Mouse (Mus musculus) spleen, postnatal 36 days (tissue): ENCODE results near the gene Pcmt1.

Experiments used
- DNase-seq, 2 experiments: peaks; one replicate each; pipeline ENCODE4 v3.0.0; 2022; ENCODE audit warnings: low spot score in 2 of 2, mixed read lengths in 1 of 2

Pcmt1 gene

GRCm38 (mm10) chr10:7589592-7590233 is 91.2 kb downstream of the Pcmt1 start, which contains the start of gene Lrp11:
Lrp11 (plus strand) TSS chr10:7589800.
- peak; percentile 88 to 90 for DNase-seq

- no peak for DNase-seq
Measured at GRCm38 (mm10) chr10:7586771-7587170, 94.2 kb downstream of the Pcmt1 start.

- no peak for DNase-seq
Measured at GRCm38 (mm10) chr10:7582891-7583557, 97.9 kb downstream of the Pcmt1 start.

DNA sequence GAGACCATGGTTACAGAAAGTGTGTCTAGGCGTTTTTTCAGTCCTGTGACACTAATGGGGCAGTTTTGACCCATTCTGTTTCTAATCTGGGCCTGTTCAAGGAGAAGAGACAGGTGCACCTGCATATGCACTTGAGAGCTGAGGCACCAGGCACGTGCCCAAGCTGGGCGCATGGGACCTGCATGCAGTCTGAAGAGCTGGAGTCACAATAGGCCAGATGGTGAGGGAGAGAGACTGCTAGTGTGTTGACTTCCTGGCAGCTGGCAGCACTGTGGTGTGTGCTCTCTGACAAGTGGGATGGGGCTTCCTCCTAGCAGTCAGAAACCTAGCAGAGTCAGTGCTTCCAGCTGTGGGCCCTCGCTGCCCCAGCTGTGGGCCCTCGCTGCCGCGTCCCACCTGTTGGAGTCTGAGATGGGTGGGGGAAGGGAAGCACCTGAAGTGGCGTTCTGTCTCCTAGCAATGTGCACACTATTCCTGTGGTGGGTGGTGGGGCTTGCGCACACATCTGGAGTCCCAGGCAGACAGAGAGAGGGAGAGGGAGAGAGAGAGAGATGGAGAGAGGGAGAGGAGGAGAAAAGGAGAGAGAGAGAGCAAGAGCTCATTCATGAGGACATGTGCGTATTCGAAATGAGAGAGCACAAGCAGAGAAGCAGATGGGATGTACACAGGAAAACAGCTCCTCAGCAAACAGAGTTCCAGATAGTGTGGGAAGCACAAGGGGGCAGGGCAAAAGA is 98.6 kb downstream of the Pcmt1 start:
- no peak for DNase-seq

GRCm38 (mm10) chr10:7581401-7581800 is 99.5 kb downstream of the Pcmt1 start:
- no peak for DNase-seq
